Mouse (Mus musculus): ENCODE data around the gene Card9. TPM values are rescaled to one million over a fixed set of nuclear protein-coding genes. Genes with fewer than 3 reads are reported as not detected.

Gene Card9
- polyA plus RNA-seq, 1 experiment: not detected

DNA sequence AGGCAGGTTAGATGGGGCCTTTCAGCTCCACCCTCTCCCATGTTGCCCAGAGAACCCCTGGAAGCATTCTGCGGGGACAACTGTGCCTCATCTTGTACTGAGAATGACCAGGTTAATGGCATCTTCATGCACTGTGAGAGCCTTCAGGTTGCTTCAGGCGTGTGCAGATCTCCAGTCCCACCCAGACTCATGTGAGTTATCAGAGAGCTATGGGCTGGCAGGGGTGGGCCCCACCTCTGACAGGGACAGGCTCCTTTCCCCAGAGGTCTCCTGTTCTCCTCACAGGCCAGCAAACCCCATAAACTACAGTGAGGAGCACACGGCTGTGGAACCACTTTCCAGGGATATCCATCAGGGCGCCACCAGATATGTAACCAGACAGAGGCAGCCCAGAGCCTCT is 40.3 kb upstream of the Card9 start:
- peaks cover 13% of the 10 kb centered on the region for H3K36me3 ChIP-seq (ENCODE audit: control insufficient read depth, insufficient read depth, low read length, poor library complexity, severe bottlenecking)
- no peak overlapping the region for H3K9ac ChIP-seq (ENCODE audit: low read depth, poor library complexity, severe bottlenecking)
- no peaks in the 10 kb centered on the region for H3K27me3 ChIP-seq (ENCODE audit: control insufficient read depth, insufficient read depth, low read length, poor library complexity, severe bottlenecking)

GRCm38 (mm10) chr2:26400296-26400695 is 39.6 kb upstream of the Card9 start:
- no peak overlapping the region for H3K27ac ChIP-seq (ENCODE audit: insufficient read depth, low read length)
- H3K27me3 ChIP-seq (ENCODE audit: control insufficient read depth, insufficient read depth, low read length, poor library complexity, severe bottlenecking): no peaks in the 10 kb centered on the region
- H3K36me3 ChIP-seq (ENCODE audit: control insufficient read depth, insufficient read depth, low read length, poor library complexity, severe bottlenecking): peaks cover 20% of the 10 kb centered on the region
- TF ChIP-seq POLR2A (IDR thresholded peaks at IDR 0.05; ENCODE audit: insufficient read depth, low read length): no peak
- no peak for TF ChIP-seq EP300 (IDR thresholded peaks at IDR 0.05; ENCODE audit: insufficient read depth, low read depth, low read length)
- no peak for TF ChIP-seq CTCF (IDR thresholded peaks at IDR 0.05; ENCODE audit: low read depth, low read length)
- no peaks in the 10 kb centered on the region for H3K9me3 ChIP-seq (replicated peaks; ENCODE audit: control insufficient read depth, insufficient read depth, low read length, poor library complexity, severe bottlenecking)
- no peaks in the 10 kb centered on the region for H3K4me1 ChIP-seq (ENCODE audit: control insufficient read depth, insufficient read depth, low read length)
- no peak overlapping the region for H3K9ac ChIP-seq (ENCODE audit: low read depth, poor library complexity, severe bottlenecking)
- H3K4me3 ChIP-seq (ENCODE audit: low read depth, low read length): no peak overlapping the region

More for the DNA sequence above, 40.3 kb upstream of the Card9 start:
- Histone ChIP-seq H3K4me1 (ENCODE audit: control insufficient read depth, insufficient read depth, low read length) (no peaks in the 10 kb centered on the region), H3K27ac (ENCODE audit: insufficient read depth, low read length) (no peak overlapping the region), H3K4me3 (ENCODE audit: low read depth, low read length) (no peak overlapping the region), H3K9me3 (replicated peaks; ENCODE audit: control insufficient read depth, insufficient read depth, low read length, poor library complexity, severe bottlenecking) (no peaks in the 10 kb centered on the region)
- no peak for TF ChIP-seq CTCF (IDR thresholded peaks at IDR 0.05; ENCODE audit: low read depth, low read length)
- TF ChIP-seq POLR2A (IDR thresholded peaks at IDR 0.05; ENCODE audit: insufficient read depth, low read length): no peak
- no peak for TF ChIP-seq EP300 (IDR thresholded peaks at IDR 0.05; ENCODE audit: insufficient read depth, low read depth, low read length)

- H3K27me3 ChIP-seq (ENCODE audit: control insufficient read depth, insufficient read depth, low read length, poor library complexity, severe bottlenecking): no peaks in the 10 kb centered on the region
- H3K36me3 ChIP-seq (ENCODE audit: control insufficient read depth, insufficient read depth, low read length, poor library complexity, severe bottlenecking): peaks cover 27% of the 10 kb centered on the region
- no peak overlapping the region for H3K27ac ChIP-seq (ENCODE audit: insufficient read depth, low read length)
- no peaks in the 10 kb centered on the region for H3K4me1 ChIP-seq (ENCODE audit: control insufficient read depth, insufficient read depth, low read length)
- no peaks in the 10 kb centered on the region for H3K9me3 ChIP-seq (replicated peaks; ENCODE audit: control insufficient read depth, insufficient read depth, low read length, poor library complexity, severe bottlenecking)
- TF ChIP-seq POLR2A (IDR thresholded peaks at IDR 0.05; ENCODE audit: insufficient read depth, low read length) (no peak), CTCF (IDR thresholded peaks at IDR 0.05; ENCODE audit: low read depth, low read length) (no peak), EP300 (IDR thresholded peaks at IDR 0.05; ENCODE audit: insufficient read depth, low read depth, low read length) (no peak)
- no peak overlapping the region for H3K9ac ChIP-seq (ENCODE audit: low read depth, poor library complexity, severe bottlenecking)
- H3K4me3 ChIP-seq (ENCODE audit: low read depth, low read length): no peak overlapping the region
Measured at GRCm38 (mm10) chr2:26399647-26400046, 38.9 kb upstream of the Card9 start.

DNA sequence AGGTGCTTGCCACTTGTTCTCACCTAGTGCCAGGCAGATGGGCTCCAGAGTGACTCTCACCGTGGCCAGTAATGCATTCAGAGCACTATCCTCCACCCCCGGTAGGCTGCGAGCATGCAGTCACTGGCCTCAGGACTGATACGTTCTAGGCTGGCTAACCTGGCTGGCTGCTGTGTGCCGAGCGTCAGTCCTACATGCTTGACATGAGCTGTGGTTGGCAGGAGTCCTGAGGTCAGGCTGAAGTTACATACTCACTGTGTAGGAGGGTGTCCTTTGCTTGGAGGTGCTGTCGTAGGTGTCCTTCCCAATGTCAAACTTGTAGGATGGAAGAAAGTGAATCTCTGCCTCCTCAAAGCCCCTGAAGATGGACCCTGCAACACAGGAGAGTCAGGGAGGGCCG is 38.3 kb upstream of the Card9 start:
- Histone ChIP-seq H3K4me3 (ENCODE audit: low read depth, low read length) (no peak overlapping the region), H3K9me3 (replicated peaks; ENCODE audit: control insufficient read depth, insufficient read depth, low read length, poor library complexity, severe bottlenecking) (no peaks in the 10 kb centered on the region), H3K27me3 (ENCODE audit: control insufficient read depth, insufficient read depth, low read length, poor library complexity, severe bottlenecking) (no peaks in the 10 kb centered on the region), H3K27ac (ENCODE audit: insufficient read depth, low read length) (no peak overlapping the region), H3K4me1 (ENCODE audit: control insufficient read depth, insufficient read depth, low read length) (no peaks in the 10 kb centered on the region), H3K36me3 (ENCODE audit: control insufficient read depth, insufficient read depth, low read length, poor library complexity, severe bottlenecking) (peaks cover 29% of the 10 kb centered on the region), H3K9ac (ENCODE audit: low read depth, poor library complexity, severe bottlenecking) (no peak overlapping the region)
- TF ChIP-seq EP300 (IDR thresholded peaks at IDR 0.05; ENCODE audit: insufficient read depth, low read depth, low read length) (no peak), POLR2A (IDR thresholded peaks at IDR 0.05; ENCODE audit: insufficient read depth, low read length) (no peak), CTCF (IDR thresholded peaks at IDR 0.05; ENCODE audit: low read depth, low read length) (no peak)

DNA sequence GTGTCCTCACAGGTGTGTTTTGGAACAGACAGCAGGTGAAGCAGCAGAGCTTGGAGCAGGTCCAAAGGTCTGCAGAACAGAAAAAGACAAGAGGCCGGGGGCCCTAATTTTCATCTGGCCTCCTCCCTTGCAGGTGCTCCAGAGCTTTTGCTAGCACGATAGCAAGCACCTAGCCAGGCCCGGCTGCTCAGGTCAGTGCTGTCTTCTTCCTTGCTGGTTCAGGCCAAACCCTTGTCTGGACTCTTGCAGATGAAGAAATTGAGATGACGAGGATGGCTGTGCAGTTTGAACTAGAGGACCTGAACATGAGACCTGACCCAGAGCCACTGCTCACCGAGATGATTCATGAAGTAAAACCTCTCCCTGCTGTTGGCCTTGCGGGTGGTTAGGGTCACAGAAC is 30.9 kb upstream of the Card9 start:
- Histone ChIP-seq H3K9ac (ENCODE audit: low read depth, poor library complexity, severe bottlenecking) (no peak overlapping the region), H3K27ac (ENCODE audit: insufficient read depth, low read length) (no peak overlapping the region), H3K4me1 (ENCODE audit: control insufficient read depth, insufficient read depth, low read length) (no peaks in the 10 kb centered on the region), H3K36me3 (ENCODE audit: control insufficient read depth, insufficient read depth, low read length, poor library complexity, severe bottlenecking) (peaks cover 65% of the 10 kb centered on the region), H3K27me3 (ENCODE audit: control insufficient read depth, insufficient read depth, low read length, poor library complexity, severe bottlenecking) (no peaks in the 10 kb centered on the region), H3K4me3 (ENCODE audit: low read depth, low read length) (no peak overlapping the region), H3K9me3 (replicated peaks; ENCODE audit: control insufficient read depth, insufficient read depth, low read length, poor library complexity, severe bottlenecking) (no peaks in the 10 kb centered on the region)
- TF ChIP-seq CTCF (IDR thresholded peaks at IDR 0.05; ENCODE audit: low read depth, low read length): no peak
- no peak for TF ChIP-seq POLR2A (IDR thresholded peaks at IDR 0.05; ENCODE audit: insufficient read depth, low read length)
- no peak for TF ChIP-seq EP300 (IDR thresholded peaks at IDR 0.05; ENCODE audit: insufficient read depth, low read depth, low read length)

GRCm38 (mm10) chr2:26390954-26391353 is 30.2 kb upstream of the Card9 start:
- Histone ChIP-seq H3K27ac (ENCODE audit: insufficient read depth, low read length) (no peak overlapping the region), H3K4me3 (ENCODE audit: low read depth, low read length) (no peak overlapping the region)

More at GRCm38 (mm10) chr2:26390954-26391353, 30.2 kb upstream of the Card9 start:
- no peaks in the 10 kb centered on the region for H3K9me3 ChIP-seq (replicated peaks; ENCODE audit: control insufficient read depth, insufficient read depth, low read length, poor library complexity, severe bottlenecking)
- no peaks in the 10 kb centered on the region for H3K4me1 ChIP-seq (ENCODE audit: control insufficient read depth, insufficient read depth, low read length)
- H3K9ac ChIP-seq (ENCODE audit: low read depth, poor library complexity, severe bottlenecking): no peak overlapping the region
- no peaks in the 10 kb centered on the region for H3K27me3 ChIP-seq (ENCODE audit: control insufficient read depth, insufficient read depth, low read length, poor library complexity, severe bottlenecking)
- H3K36me3 ChIP-seq (ENCODE audit: control insufficient read depth, insufficient read depth, low read length, poor library complexity, severe bottlenecking): peaks cover 65% of the 10 kb centered on the region
- no peak for TF ChIP-seq CTCF (IDR thresholded peaks at IDR 0.05; ENCODE audit: low read depth, low read length)
- TF ChIP-seq EP300 (IDR thresholded peaks at IDR 0.05; ENCODE audit: insufficient read depth, low read depth, low read length): no peak
- TF ChIP-seq POLR2A (IDR thresholded peaks at IDR 0.05; ENCODE audit: insufficient read depth, low read length): no peak
